Mouse (Mus musculus) ES-E14 (cell line): ENCODE data around the gene Adgb.

Source experiments
- CHD2 ChIP-seq: IDR thresholded peaks from 2 replicates; pipeline ENCODE4 v1.6.1; 2014; ENCODE audit warnings: mild to moderate bottlenecking, low read depth, low read length, inconsistent platforms
- HCFC1 ChIP-seq: IDR thresholded peaks from 2 replicates; pipeline ENCODE4 v1.6.1; 2012; ENCODE audit warnings: low read length, inconsistent platforms, borderline replicate concordance; ENCODE audit not compliant: insufficient read depth
- MAFK ChIP-seq: IDR thresholded peaks from 2 replicates; pipeline ENCODE4 v1.6.1; 2014; ENCODE audit warnings: mild to moderate bottlenecking, low read depth, low read length, inconsistent platforms; ENCODE audit not compliant: insufficient read depth
- ZC3H11A ChIP-seq: IDR thresholded peaks from 2 replicates; pipeline ENCODE4 v1.6.1; 2012; ENCODE audit warnings: low read depth, mild to moderate bottlenecking, inconsistent platforms, low read length, borderline replicate concordance
- ZNF384 ChIP-seq: IDR thresholded peaks from 2 replicates; pipeline ENCODE4 v1.6.1; 2012; ENCODE audit warnings: low read depth, low read length, inconsistent platforms

- no peak for TF ChIP-seq MAFK
- no peak for TF ChIP-seq CHD2
- TF ChIP-seq ZC3H11A: no peak
- no peak for TF ChIP-seq HCFC1
- TF ChIP-seq ZNF384: no peak
Measured at GRCm38 (mm10) chr10:10429635-10430034, 42.5 kb downstream of the Adgb start.
